Mouse (Mus musculus): ENCODE data around the gene Ubtf. TPM values are rescaled to one million over a fixed set of nuclear protein-coding genes. Genes with fewer than 3 reads are reported as not detected.

Ubtf gene
- polyA plus RNA-seq, 1 experiment = not detected

GRCm38 (mm10) chr11:102361776-102362495 is 42.4 kb upstream of the Ubtf start:
- TF ChIP-seq CTCF (IDR thresholded peaks at IDR 0.05; ENCODE audit: insufficient read depth, low read depth, low read length) (no peak), POLR2A (IDR thresholded peaks at IDR 0.05; ENCODE audit: insufficient read depth, low read depth, low read length) (no peak)
- Histone ChIP-seq H3K4me3 (ENCODE audit: insufficient read depth, low read depth, low read length) (no peak overlapping the region), H3K4me1 (ENCODE audit: control insufficient read depth, insufficient read depth, low read length) (no peaks in the 10 kb centered on the region), H3K27ac (ENCODE audit: insufficient read depth, low read depth, low read length) (no peak overlapping the region)
- 90% methylated on average over 8 of the region's 8 CpGs for WGBS

DNA sequence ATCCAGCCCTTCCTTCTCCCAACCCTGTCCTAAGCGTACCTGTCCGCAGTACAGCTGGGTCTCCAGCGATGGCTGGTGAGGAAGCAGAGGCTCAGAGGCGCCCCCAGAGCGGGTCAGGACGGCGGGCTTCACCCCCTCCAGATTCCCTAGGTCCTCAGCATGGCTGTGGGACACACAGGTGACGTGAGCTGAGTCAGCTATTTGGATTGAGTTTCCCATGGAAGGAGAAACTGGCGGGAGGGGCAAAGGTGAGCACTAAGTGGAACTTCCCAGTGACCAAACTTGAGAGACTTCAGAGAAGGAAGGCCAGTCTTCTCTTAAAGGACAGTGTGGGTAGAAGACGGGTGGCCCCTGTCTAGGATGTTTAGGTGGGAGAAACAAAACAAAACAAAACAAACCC is 38.8 kb upstream of the Ubtf start:
- Histone ChIP-seq H3K4me3 (ENCODE audit: insufficient read depth, low read depth, low read length) (no peak overlapping the region), H3K4me1 (ENCODE audit: control insufficient read depth, insufficient read depth, low read length) (no peaks in the 10 kb centered on the region), H3K27ac (ENCODE audit: insufficient read depth, low read depth, low read length) (no peak overlapping the region)
- TF ChIP-seq CTCF (IDR thresholded peaks at IDR 0.05; ENCODE audit: insufficient read depth, low read depth, low read length) (no peak), POLR2A (IDR thresholded peaks at IDR 0.05; ENCODE audit: insufficient read depth, low read depth, low read length) (no peak)
- 84% methylated on average over 10 of the region's 10 CpGs for WGBS

DNA sequence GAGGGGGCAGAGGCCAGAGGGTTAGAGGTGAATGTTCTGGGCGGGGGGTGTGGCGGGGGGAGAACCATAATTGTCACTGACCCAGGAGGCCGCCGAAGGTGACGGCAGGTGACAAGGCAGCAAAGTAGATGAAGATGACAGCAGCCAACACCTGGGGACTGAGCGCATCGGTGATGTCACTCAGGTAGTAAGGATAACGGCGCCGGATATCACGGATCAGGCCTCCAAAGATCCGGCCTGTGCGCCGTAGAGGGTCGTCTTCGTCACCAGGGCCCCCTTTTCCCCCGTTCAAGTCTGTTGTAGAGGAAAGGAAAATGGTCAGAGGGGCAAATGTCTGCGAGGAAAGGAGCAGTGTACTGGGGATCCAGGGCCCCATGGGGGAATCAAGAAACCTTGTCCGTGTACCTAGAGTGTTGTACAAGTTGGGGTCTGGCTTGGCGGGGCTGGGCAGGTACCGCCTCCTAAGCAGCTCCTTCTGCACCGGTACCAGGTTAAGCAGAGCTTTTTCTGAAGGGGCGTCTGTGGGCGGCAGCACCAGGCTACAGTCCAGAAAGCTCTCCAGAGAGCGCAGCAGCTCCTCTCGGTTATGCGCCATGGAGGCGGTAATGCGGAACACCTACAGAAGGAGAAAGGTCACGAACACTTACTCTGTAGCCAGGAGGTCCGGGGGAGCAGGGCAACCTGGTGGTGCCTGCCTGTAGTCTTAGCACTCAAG is 37.3 kb upstream of the Ubtf start:
- H3K4me1 ChIP-seq (ENCODE audit: control insufficient read depth, insufficient read depth, low read length) = no peaks in the 10 kb centered on the region; the same call in 1 of the 2 replicates
- 76% methylated on average over 31 of the region's 31 CpGs for WGBS
- no peak overlapping the region for H3K4me3 ChIP-seq (ENCODE audit: insufficient read depth, low read depth, low read length)
- no peak overlapping the region for H3K27ac ChIP-seq (ENCODE audit: insufficient read depth, low read depth, low read length)
- TF ChIP-seq POLR2A (IDR thresholded peaks at IDR 0.05; ENCODE audit: insufficient read depth, low read depth, low read length) (no peak), CTCF (IDR thresholded peaks at IDR 0.05; ENCODE audit: insufficient read depth, low read depth, low read length) (no peak)

GRCm38 (mm10) chr11:102356190-102356589 is 36.6 kb upstream of the Ubtf start:
- Histone ChIP-seq H3K27ac (ENCODE audit: insufficient read depth, low read depth, low read length) (no peak overlapping the region), H3K4me3 (ENCODE audit: insufficient read depth, low read depth, low read length) (no peak overlapping the region), H3K4me1 (ENCODE audit: control insufficient read depth, insufficient read depth, low read length) (no peaks in the 10 kb centered on the region; the same call in 1 of the 2 replicates)
- 88% methylated on average over 12 of the region's 12 CpGs for WGBS
- TF ChIP-seq POLR2A (IDR thresholded peaks at IDR 0.05; ENCODE audit: insufficient read depth, low read depth, low read length) (no peak), CTCF (IDR thresholded peaks at IDR 0.05; ENCODE audit: insufficient read depth, low read depth, low read length) (no peak)

GRCm38 (mm10) chr11:102355501-102355900 is 36.0 kb upstream of the Ubtf start:
- no peak for TF ChIP-seq POLR2A (IDR thresholded peaks at IDR 0.05; ENCODE audit: insufficient read depth, low read depth, low read length)
- TF ChIP-seq CTCF (IDR thresholded peaks at IDR 0.05; ENCODE audit: insufficient read depth, low read depth, low read length) = no peak
- Histone ChIP-seq H3K27ac (ENCODE audit: insufficient read depth, low read depth, low read length) (no peak overlapping the region), H3K4me1 (ENCODE audit: control insufficient read depth, insufficient read depth, low read length) (no peaks in the 10 kb centered on the region; the same call in 1 of the 2 replicates), H3K4me3 (ENCODE audit: insufficient read depth, low read depth, low read length) (no peak overlapping the region)
- 86% methylated on average over 3 of the region's 3 CpGs for WGBS

DNA sequence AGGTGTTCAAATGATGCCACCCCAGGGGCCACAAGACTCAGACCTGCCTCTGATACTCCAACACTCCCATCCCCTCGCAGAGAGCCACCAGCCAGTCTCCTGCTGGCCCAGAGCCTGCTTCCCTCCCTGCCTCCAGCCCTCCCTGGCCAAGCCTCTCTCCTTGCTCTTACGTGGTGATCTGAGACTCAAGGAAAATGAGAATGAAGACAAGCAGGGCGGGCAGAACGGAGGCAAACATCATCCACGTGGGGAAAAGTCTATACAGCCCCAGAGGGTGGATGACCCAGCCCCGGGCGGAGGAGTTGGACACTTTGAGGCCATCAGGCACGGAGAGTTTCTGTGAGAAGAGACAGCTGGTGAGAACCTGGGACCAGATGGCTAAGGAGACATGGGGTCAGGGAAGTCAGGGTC is 33.5 kb upstream of the Ubtf start:
- 43% methylated on average over 8 of the region's 8 CpGs for WGBS
- no peak for TF ChIP-seq CTCF (IDR thresholded peaks at IDR 0.05; ENCODE audit: insufficient read depth, low read depth, low read length)
- no peak for TF ChIP-seq POLR2A (IDR thresholded peaks at IDR 0.05; ENCODE audit: insufficient read depth, low read depth, low read length)
- Histone ChIP-seq H3K4me1 (ENCODE audit: control insufficient read depth, insufficient read depth, low read length) (no peaks in the 10 kb centered on the region; the same call in 1 of the 2 replicates), H3K27ac (ENCODE audit: insufficient read depth, low read depth, low read length) (no peak overlapping the region), H3K4me3 (ENCODE audit: insufficient read depth, low read depth, low read length) (no peak overlapping the region)

- Histone ChIP-seq H3K4me3 (ENCODE audit: insufficient read depth, low read depth, low read length) (no peak overlapping the region), H3K4me1 (ENCODE audit: control insufficient read depth, insufficient read depth, low read length) (no peaks in the 10 kb centered on the region; the same call in 1 of the 2 replicates), H3K27ac (ENCODE audit: insufficient read depth, low read depth, low read length) (no peak overlapping the region)
- 42% methylated on average over 5 of the region's 5 CpGs for WGBS
- no peak for TF ChIP-seq POLR2A (IDR thresholded peaks at IDR 0.05; ENCODE audit: insufficient read depth, low read depth, low read length)
- no peak for TF ChIP-seq CTCF (IDR thresholded peaks at IDR 0.05; ENCODE audit: insufficient read depth, low read depth, low read length)
These were observed 32.8 kb upstream of the Ubtf start for GRCm38 (mm10) chr11:102352378-102352777.

- Histone ChIP-seq H3K4me1 (ENCODE audit: control insufficient read depth, insufficient read depth, low read length) (no peaks in the 10 kb centered on the region; the same call in 1 of the 2 replicates), H3K4me3 (ENCODE audit: insufficient read depth, low read depth, low read length) (no peak overlapping the region), H3K27ac (ENCODE audit: insufficient read depth, low read depth, low read length) (no peak overlapping the region)
- no peak for TF ChIP-seq CTCF (IDR thresholded peaks at IDR 0.05; ENCODE audit: insufficient read depth, low read depth, low read length)
- TF ChIP-seq POLR2A (IDR thresholded peaks at IDR 0.05; ENCODE audit: insufficient read depth, low read depth, low read length) = no peak
- WGBS = 90% methylated on average over 17 of the region's 17 CpGs
These were observed 31.5 kb upstream of the Ubtf start for GRCm38 (mm10) chr11:102350981-102351523.

DNA sequence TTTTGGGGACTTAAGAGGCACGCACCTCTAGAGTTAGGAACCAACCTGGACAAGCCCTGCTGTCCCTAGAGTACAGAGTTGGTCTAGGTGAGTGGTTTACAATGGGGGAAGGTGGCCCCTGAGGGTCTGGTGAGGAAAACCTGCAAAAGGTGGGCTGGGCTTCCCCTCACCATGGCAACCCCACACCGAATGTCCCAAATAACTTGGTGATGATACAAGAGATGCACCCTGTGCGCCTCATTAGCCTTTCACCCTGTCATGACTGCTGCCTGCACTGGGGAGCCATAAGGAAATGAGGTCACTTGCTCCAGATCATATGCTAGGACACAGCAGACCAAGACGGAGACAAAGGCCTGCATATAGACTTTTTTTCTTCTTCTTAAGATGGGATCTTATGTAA is 30.9 kb upstream of the Ubtf start:
- H3K4me3 ChIP-seq (ENCODE audit: insufficient read depth, low read depth, low read length) = no peak overlapping the region
- H3K4me1 ChIP-seq (ENCODE audit: control insufficient read depth, insufficient read depth, low read length) = no peaks in the 10 kb centered on the region; the same call in 1 of the 2 replicates
- TF ChIP-seq POLR2A (IDR thresholded peaks at IDR 0.05; ENCODE audit: insufficient read depth, low read depth, low read length) = no peak
- no peak; the same call in 1 of the 2 replicates for TF ChIP-seq CTCF (IDR thresholded peaks at IDR 0.05; ENCODE audit: insufficient read depth, low read depth, low read length)
- WGBS = 92% methylated on average over 4 of the region's 4 CpGs
- no peak overlapping the region for H3K27ac ChIP-seq (ENCODE audit: insufficient read depth, low read depth, low read length)

Data from olfactory bulb, adult 2 months (tissue).